In the genomic region with DNA sequence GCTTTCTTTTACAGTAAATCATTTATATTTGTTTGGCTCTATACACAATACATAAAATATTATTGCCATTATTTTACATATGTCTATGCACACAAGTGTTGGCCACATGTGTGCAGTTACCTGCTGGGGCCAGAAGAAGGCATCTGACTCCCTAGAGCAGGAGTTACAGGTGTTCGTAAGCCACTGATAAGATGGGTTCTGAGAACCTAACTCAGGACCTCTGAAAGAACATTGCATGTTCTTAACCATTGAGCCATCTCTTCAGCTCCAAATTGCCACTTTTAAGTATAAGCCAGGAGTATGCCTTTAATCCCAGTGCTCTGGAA, we compare ENCODE assay signal across 22 mouse cellular contexts. TPM values are rescaled to one million over a fixed set of nuclear protein-coding genes. Genes with fewer than 3 reads are reported as not detected.
A peak's percentile ranks its signal among the peaks of the same experiment; 100 is the strongest.
DNase-seq lines count a peak whose midpoint lies in the region; ATAC-seq lines count a peak whose summit lies in the region.
"Had no signal": no experiment of that assay in that cellular context is flagged by ENCODE, and none has a peak within 500 bp of the region (broad histone marks: within the 10 kb centered on the region; RNA-seq: fewer than 3 reads in every experiment).

No protein-coding gene starts in this region.

- ATAC-seq in heart, embryonic 13.5 days (ENCODE audit: extremely low read depth, insufficient number of reproducible peaks, low FRiP score, low TSS enrichment): no peak
- 0 out of 2 replicates have a peak, but pooled peaks have one; percentile 5 for ATAC-seq in liver, embryonic 15.5 days (ENCODE audit: insufficient read depth)
- ATAC-seq in megakaryocyte-erythroid progenitor cell, adult 5-6 weeks (replicated peaks; ENCODE audit: low FRiP score, low TSS enrichment, poor library complexity, severe bottlenecking): peak; percentile 2; the same call in 1 of the 2 replicates
- ATAC-seq: activated CD4-positive, CD25-positive, alpha-beta regulatory T cell, adult 4 months; forebrain, embryonic 13.5 days; hindbrain, postnatal 0 days; Patski had no signal

- H3K27ac ChIP-seq in heart, embryonic 13.5 days (replicated peaks): 0 out of 2 replicates have a peak overlapping the region, but pooled peaks have one; percentile 20
- H3K27ac ChIP-seq in liver, embryonic 15.5 days (replicated peaks): peak overlapping the region; percentile 87
- H3K27ac ChIP-seq: embryonic facial prominence, embryonic 10.5 days; forebrain, embryonic 13.5 days; hindbrain, embryonic 12.5 days; hindbrain, postnatal 0 days had no signal

- no peak overlapping the region for H3K4me3 ChIP-seq in heart, embryonic 13.5 days
- H3K4me3 ChIP-seq in liver, embryonic 15.5 days (replicated peaks): no peak overlapping the region
- H3K4me3 ChIP-seq: embryonic facial prominence, embryonic 10.5 days; forebrain, embryonic 13.5 days; hindbrain, embryonic 12.5 days had no signal

- no peaks in the 10 kb centered on the region for H3K9me3 ChIP-seq in heart, embryonic 13.5 days
- no peaks in the 10 kb centered on the region for H3K9me3 ChIP-seq in liver, embryonic 15.5 days (replicated peaks)
- H3K9me3 ChIP-seq: embryonic facial prominence, embryonic 10.5 days; forebrain, embryonic 13.5 days; hindbrain, embryonic 12.5 days had no signal

- WGBS in heart, embryonic 13.5 days: 87% methylated on average over 1 of the region's 1 CpGs
- WGBS in liver, embryonic 15.5 days (ENCODE audit: insufficient replicate concordance): 25% methylated on average over 1 of the region's 1 CpGs

- DNase-seq in heart, adult 18-20 months: no peak
- DNase-seq in c-Kit-positive CD71-positive TER-119-positive erythroid progenitor cells, embryonic 14.5 days (ENCODE audit: low spot score): peak; percentile 47
- DNase-seq in adrenal gland, postnatal 14 days: no peak
- no peak for DNase-seq in retina, embryonic 14.5 days (ENCODE audit: low spot score)
- no peak for DNase-seq in layer of hippocampus, postnatal 10 days (ENCODE audit: low spot score in 2 of 2)
- DNase-seq: adrenal gland, postnatal 25 days; cerebellum, adult 18-20 months; cerebellum, postnatal 10 days; gastrocnemius, postnatal 36 days; heart, postnatal 10 days; heart, postnatal 4 days had no signal

- H3K4me1 ChIP-seq in heart, embryonic 13.5 days: peaks cover 15% of the 10 kb centered on the region
- H3K4me1 ChIP-seq in liver, embryonic 15.5 days (replicated peaks): peaks cover 56% of the 10 kb centered on the region
- H3K4me1 ChIP-seq: forebrain, embryonic 13.5 days; hindbrain, embryonic 12.5 days had no signal

- H3K4me2 ChIP-seq in heart, embryonic 13.5 days: no peak overlapping the region
- H3K4me2 ChIP-seq in liver, embryonic 15.5 days: peak overlapping the region; percentile 65
- H3K4me2 ChIP-seq: forebrain, embryonic 13.5 days; hindbrain, embryonic 12.5 days had no signal

- H3K9ac ChIP-seq in heart, embryonic 13.5 days: no peak overlapping the region
- no peak overlapping the region for H3K9ac ChIP-seq in liver, embryonic 15.5 days
- H3K9ac ChIP-seq: forebrain, embryonic 13.5 days; hindbrain, embryonic 12.5 days had no signal

- H3K27me3 ChIP-seq in heart, embryonic 13.5 days (replicated peaks): no peaks in the 10 kb centered on the region
- H3K27me3 ChIP-seq in liver, embryonic 15.5 days: no peaks in the 10 kb centered on the region
- H3K27me3 ChIP-seq: forebrain, embryonic 13.5 days; hindbrain, embryonic 12.5 days; Patski had no signal

- H3K36me3 ChIP-seq in heart, embryonic 13.5 days: no peaks in the 10 kb centered on the region
- H3K36me3 ChIP-seq in liver, embryonic 15.5 days (replicated peaks): peaks cover 10% of the 10 kb centered on the region; the same call in 1 of the 2 replicates
- H3K36me3 ChIP-seq: embryonic facial prominence, embryonic 10.5 days; hindbrain, embryonic 12.5 days had no signal

RNA-seq across cellular contexts. Expression of gene C5ar2, which starts 3.0 kb away (rescaled TPM):
- 0.76 and 0.78 TPM in 2 replicates for polyA plus RNA-seq in heart, embryonic 13.5 days (2015; fragmentation: Nextera tagmentation; extraction: Ambion mirVana)
- 1 to 10 TPM; 1.2 to 1.7 TPM for total RNA-seq in heart, adult 18-20 months (2021)
- polyA plus RNA-seq in liver, embryonic 15.5 days (2015; fragmentation: Nextera tagmentation; extraction: Ambion mirVana): 0.89 and 1.0 TPM in 2 replicates
- 3.2 and 4.5 TPM in 2 replicates for total RNA-seq in megakaryocyte-erythroid progenitor cell, adult 5-6 weeks (2014; fragmentation: Nextera tagmentation)
- 3.5 and 4.0 TPM in 2 replicates for total RNA-seq in megakaryocyte-erythroid progenitor cell, adult 5-6 weeks (2017)
- 0.37 and 0.75 TPM in 2 replicates for total RNA-seq in adrenal gland, postnatal 14 days (2021)
- total RNA-seq in layer of hippocampus, postnatal 10 days (2021): under 1 TPM; 0.33 to 0.37 TPM
- total RNA-seq: hindbrain, postnatal 0 days had no signal
- polyA plus RNA-seq: activated CD4-positive, CD25-positive, alpha-beta regulatory T cell, adult 4 months; C2C12; embryonic facial prominence, embryonic 14.5 days; hindbrain, embryonic 12.5 days; Patski had no signal

RNA-seq across cellular contexts. Expression of gene C5ar1, which starts 18.4 kb away (rescaled TPM):
- polyA plus RNA-seq in heart, embryonic 13.5 days (2015; fragmentation: Nextera tagmentation; extraction: Ambion mirVana): 1.5 and 2.2 TPM in 2 replicates
- total RNA-seq in heart, adult 18-20 months (2021): 1 to 10 TPM; 4.4 to 7.5 TPM
- polyA plus RNA-seq in liver, embryonic 15.5 days (2015; fragmentation: Nextera tagmentation; extraction: Ambion mirVana): 3.5 and 3.6 TPM in 2 replicates
- total RNA-seq in megakaryocyte-erythroid progenitor cell, adult 5-6 weeks (2014; fragmentation: Nextera tagmentation): 0.22 TPM in 1 of 2 replicates, not detected in the other
- total RNA-seq in megakaryocyte-erythroid progenitor cell, adult 5-6 weeks (2017): 0.23 TPM in 1 of 2 replicates, not detected in the other
- total RNA-seq in adrenal gland, postnatal 14 days (2021): 3.3 and 5.5 TPM in 2 replicates
- 1 to 10 TPM; 1.1 to 1.3 TPM for total RNA-seq in layer of hippocampus, postnatal 10 days (2021)
- polyA plus RNA-seq: activated CD4-positive, CD25-positive, alpha-beta regulatory T cell, adult 4 months; Patski had no signal

RNA-seq across cellular contexts. Expression of gene Dhx34, which starts 19.1 kb away (rescaled TPM):
- polyA plus RNA-seq in heart, embryonic 13.5 days (2015; fragmentation: Nextera tagmentation; extraction: Ambion mirVana): 10.5 and 11.0 TPM in 2 replicates
- total RNA-seq in heart, adult 18-20 months (2021): 1 to 10 TPM; 8.4 to 8.6 TPM
- polyA plus RNA-seq in liver, embryonic 15.5 days (2015; fragmentation: Nextera tagmentation; extraction: Ambion mirVana): 5.6 and 6.1 TPM in 2 replicates
- 8.2 and 13.8 TPM in 2 replicates for total RNA-seq in megakaryocyte-erythroid progenitor cell, adult 5-6 weeks (2014; fragmentation: Nextera tagmentation)
- total RNA-seq in megakaryocyte-erythroid progenitor cell, adult 5-6 weeks (2017): 3.6 and 3.7 TPM in 2 replicates
- total RNA-seq in adrenal gland, postnatal 14 days (2021): 12.3 and 13.7 TPM in 2 replicates
- total RNA-seq in layer of hippocampus, postnatal 10 days (2021): 10 to 100 TPM; 10.8 to 11.3 TPM

RNA-seq across cellular contexts. Expression of gene Inafm1, which starts 32.5 kb away (rescaled TPM):
- polyA plus RNA-seq in heart, embryonic 13.5 days (2015; fragmentation: Nextera tagmentation; extraction: Ambion mirVana): 10.7 TPM in 2 replicates
- 10 to 100 TPM; 15.3 to 16.2 TPM for total RNA-seq in heart, adult 18-20 months (2021)
- 4.4 and 5.4 TPM in 2 replicates for polyA plus RNA-seq in liver, embryonic 15.5 days (2015; fragmentation: Nextera tagmentation; extraction: Ambion mirVana)
- 23.3 and 28.3 TPM in 2 replicates for total RNA-seq in megakaryocyte-erythroid progenitor cell, adult 5-6 weeks (2014; fragmentation: Nextera tagmentation)
- 14.8 and 18.4 TPM in 2 replicates for total RNA-seq in megakaryocyte-erythroid progenitor cell, adult 5-6 weeks (2017)
- 16.6 and 21.1 TPM in 2 replicates for total RNA-seq in adrenal gland, postnatal 14 days (2021)
- 10 to 100 TPM; 35.4 to 35.8 TPM for total RNA-seq in layer of hippocampus, postnatal 10 days (2021)

RNA-seq across cellular contexts. Expression of gene Ccdc9, which starts 45.7 kb away (rescaled TPM):
- 14.3 and 16.5 TPM in 2 replicates for polyA plus RNA-seq in heart, embryonic 13.5 days (2015; fragmentation: Nextera tagmentation; extraction: Ambion mirVana)
- 10 to 100 TPM; 26.3 to 29.6 TPM for total RNA-seq in heart, adult 18-20 months (2021)
- 10.3 and 12.3 TPM in 2 replicates for polyA plus RNA-seq in liver, embryonic 15.5 days (2015; fragmentation: Nextera tagmentation; extraction: Ambion mirVana)
- total RNA-seq in megakaryocyte-erythroid progenitor cell, adult 5-6 weeks (2014; fragmentation: Nextera tagmentation): 57.1 and 65.7 TPM in 2 replicates
- 106 and 110 TPM in 2 replicates for total RNA-seq in megakaryocyte-erythroid progenitor cell, adult 5-6 weeks (2017)
- total RNA-seq in adrenal gland, postnatal 14 days (2021): 68.1 and 75.4 TPM in 2 replicates
- 10 to 100 TPM; 81.4 to 98.8 TPM for total RNA-seq in layer of hippocampus, postnatal 10 days (2021)
